Mouse (Mus musculus) neural tube, embryonic 14.5 days (tissue): ENCODE measurements around the gene Tex52. TPM values are rescaled to one million over a fixed set of nuclear protein-coding genes. Genes with fewer than 3 reads are reported as not detected.

Experiments used
- ATAC-seq: fragments of 200-750 bp; cut with Nextera tagmentation; 2 replicates; pipeline ENCODE4 v1.8.0; 2017; ENCODE audit warnings: low read depth, mild to moderate bottlenecking, moderate TSS enrichment, moderate library complexity
- H3K27ac ChIP-seq: fragments of 300-500 bp; sonication (generic); 2 replicates; pipeline ENCODE4 v1.5.1; 2014; ENCODE audit warnings: low read depth, mild to moderate bottlenecking, control low read depth, low read length, moderate library complexity, mixed read lengths
- H3K27me3 ChIP-seq: fragments of 300-500 bp; sonication (generic); 2 replicates; pipeline ENCODE4 v1.6.1; 2014; ENCODE audit warnings: low read length; ENCODE audit not compliant: control insufficient read depth, insufficient read depth
- H3K36me3 ChIP-seq: fragments of 300-500 bp; sonication (generic); 2 replicates; pipeline ENCODE4 v1.6.1; 2014; ENCODE audit warnings: low read length, mixed read lengths; ENCODE audit not compliant: control insufficient read depth, insufficient read depth
- H3K4me1 ChIP-seq: fragments of 300-500 bp; sonication (generic); 2 replicates; pipeline ENCODE4 v1.6.1; 2014; ENCODE audit warnings: low read length; ENCODE audit not compliant: control insufficient read depth, insufficient read depth
- H3K4me2 ChIP-seq: fragments of 300-500 bp; sonication (generic); 2 replicates; pipeline ENCODE4 v1.6.1; 2014; ENCODE audit warnings: mild to moderate bottlenecking, low read depth, low read length, control low read depth
- H3K4me3 ChIP-seq: fragments of 300-500 bp; sonication (generic); 2 replicates; pipeline ENCODE4 v1.5.1; 2014; ENCODE audit warnings: low read depth, low read length, control low read depth, mixed read lengths
- H3K9ac ChIP-seq: fragments of 300-500 bp; sonication (generic); replicated peaks from 2 replicates; pipeline ENCODE4 v1.6.1; 2014; ENCODE audit warnings: low read depth, mild to moderate bottlenecking, control low read depth, low read length, mixed read lengths
- H3K9me3 ChIP-seq: fragments of 300-500 bp; sonication (generic); 2 replicates; pipeline ENCODE4 v1.6.1; 2016; ENCODE audit warnings: low read length; ENCODE audit not compliant: control insufficient read depth
- WGBS: fragments of 180-500 bp; shearing (Covaris S2); extraction: QIAGEN DNeasy Blood & Tissue Kit; methylation state at CpG from one replicate; pipeline ENCODE4 v1.1.7; 2014; 5-methylcytosine and 5-hydroxymethylcytosine counted together
- polyA plus RNA-seq: library from polyadenylated mRNA; unstranded; fragments of >200 nt; fragmentation: Nextera tagmentation; extraction: Ambion mirVana; gene quantifications from 2 replicates; pipeline ENCODE4 v1.2.1, GENCODE M21; 2014

Tex52 gene
- 0.19 and 0.66 TPM in 2 replicates for polyA plus RNA-seq

GRCm38 (mm10) chr6:128375192-128375591 lies at the start of gene Tex52, which contains the start of gene Gm44596:
TSS of gene Tex52 (plus strand) at chr6:128375456.
TSS of gene Gm44596 (plus strand) at chr6:128375503.
- Histone ChIP-seq H3K36me3 (no peaks in the 10 kb centered on the region), H3K4me2 (no peak within 1 kb of the TSS), H3K9ac (no peak within 1 kb of the TSS), H3K27ac (no peak within 1 kb of the TSS), H3K4me1 (no peaks in the 10 kb centered on the region), H3K9me3 (no peaks in the 10 kb centered on the region), H3K27me3 (no peaks in the 10 kb centered on the region), H3K4me3 (no peak within 1 kb of the TSS)
- peak; percentile 63; the same call in 1 of the 2 replicates for ATAC-seq
- 30% methylated on average over 6 of the region's 6 CpGs for WGBS

- 22% methylated on average over 12 of the region's 12 CpGs for WGBS
- ATAC-seq = peak; percentile 75; the same call in 1 of the 2 replicates
- H3K4me2 ChIP-seq = no peak overlapping the region
- no peaks in the 10 kb centered on the region for H3K4me1 ChIP-seq
- H3K9ac ChIP-seq = no peak overlapping the region
- no peaks in the 10 kb centered on the region for H3K27me3 ChIP-seq
- peaks cover 13% of the 10 kb centered on the region for H3K36me3 ChIP-seq
- H3K4me3 ChIP-seq = no peak overlapping the region
- H3K27ac ChIP-seq = peak overlapping the region; percentile 5; the same call in 1 of the 2 replicates
- no peaks in the 10 kb centered on the region for H3K9me3 ChIP-seq
These were observed 40.7 kb upstream of the Tex52 start for GRCm38 (mm10) chr6:128334397-128335124.

- 83% methylated on average over 7 of the region's 7 CpGs for WGBS
- Histone ChIP-seq H3K27me3 (no peaks in the 10 kb centered on the region), H3K4me1 (no peaks in the 10 kb centered on the region), H3K9ac (no peak overlapping the region), H3K4me3 (no peak overlapping the region), H3K4me2 (no peak overlapping the region), H3K9me3 (no peaks in the 10 kb centered on the region), H3K36me3 (peaks cover 8% of the 10 kb centered on the region), H3K27ac (no peak overlapping the region; the same call in 1 of the 2 replicates)
- no peak for ATAC-seq
These were observed 37.8 kb upstream of the Tex52 start for GRCm38 (mm10) chr6:128337467-128337866.

- H3K27me3 ChIP-seq = no peaks in the 10 kb centered on the region
- H3K27ac ChIP-seq = no peak overlapping the region
- H3K36me3 ChIP-seq = 0 out of 2 replicates have a peak, but pooled peaks cover 6% of the 10 kb centered on the region
- H3K9me3 ChIP-seq = no peaks in the 10 kb centered on the region
- H3K4me2 ChIP-seq = no peak overlapping the region
- H3K4me3 ChIP-seq = no peak overlapping the region
- 43% methylated on average over 5 of the region's 5 CpGs for WGBS
- 0 out of 2 replicates have a peak, but pooled peaks have one; percentile 26 for ATAC-seq
- no peak overlapping the region for H3K9ac ChIP-seq
- H3K4me1 ChIP-seq = no peaks in the 10 kb centered on the region
These were observed 36.4 kb upstream of the Tex52 start for GRCm38 (mm10) chr6:128338876-128339275.

GRCm38 (mm10) chr6:128341956-128342723 lies 33.1 kb upstream of the Tex52 start:
- 94% methylated on average over 11 of the region's 11 CpGs for WGBS
- no peak overlapping the region for H3K9ac ChIP-seq
- 0 out of 2 replicates have a peak, but pooled peaks cover 6% of the 10 kb centered on the region for H3K36me3 ChIP-seq
- ATAC-seq = no peak
- no peaks in the 10 kb centered on the region for H3K9me3 ChIP-seq
- H3K4me3 ChIP-seq = no peak overlapping the region
- no peak overlapping the region for H3K4me2 ChIP-seq
- no peaks in the 10 kb centered on the region for H3K27me3 ChIP-seq
- H3K27ac ChIP-seq = no peak overlapping the region
- no peaks in the 10 kb centered on the region for H3K4me1 ChIP-seq

GRCm38 (mm10) chr6:128345623-128346022 lies 29.6 kb upstream of the Tex52 start:
- no peak for ATAC-seq
- H3K4me1 ChIP-seq = 0 out of 2 replicates have a peak, but pooled peaks cover 3% of the 10 kb centered on the region
- no peak overlapping the region for H3K4me2 ChIP-seq
- H3K9ac ChIP-seq = no peak overlapping the region
- 92% methylated on average over 10 of the region's 10 CpGs for WGBS
- no peak overlapping the region for H3K27ac ChIP-seq
- no peaks in the 10 kb centered on the region for H3K9me3 ChIP-seq
- no peaks in the 10 kb centered on the region for H3K27me3 ChIP-seq
- H3K36me3 ChIP-seq = peaks cover 7% of the 10 kb centered on the region; the same call in 1 of the 2 replicates
- no peak overlapping the region for H3K4me3 ChIP-seq

- no peaks in the 10 kb centered on the region for H3K9me3 ChIP-seq
- no peak for ATAC-seq
- H3K36me3 ChIP-seq = peaks cover 10% of the 10 kb centered on the region; the same call in 1 of the 2 replicates
- H3K27me3 ChIP-seq = no peaks in the 10 kb centered on the region
- no peak overlapping the region for H3K27ac ChIP-seq
- H3K4me2 ChIP-seq = no peak overlapping the region
- 86% methylated on average over 6 of the region's 6 CpGs for WGBS
- no peak overlapping the region for H3K4me3 ChIP-seq
- H3K9ac ChIP-seq = no peak overlapping the region
- H3K4me1 ChIP-seq = 0 out of 2 replicates have a peak, but pooled peaks cover 3% of the 10 kb centered on the region
These were observed 28.5 kb upstream of the Tex52 start for GRCm38 (mm10) chr6:128346782-128347181.

GRCm38 (mm10) chr6:128349711-128350110 lies 25.5 kb upstream of the Tex52 start:
- Histone ChIP-seq H3K9ac (no peak overlapping the region), H3K27ac (0 out of 2 replicates have a peak overlapping the region, but pooled peaks have one; percentile 0), H3K4me1 (peaks cover 7% of the 10 kb centered on the region), H3K36me3 (peaks cover 4% of the 10 kb centered on the region; the same call in 1 of the 2 replicates), H3K9me3 (no peaks in the 10 kb centered on the region), H3K4me2 (no peak overlapping the region), H3K4me3 (no peak overlapping the region), H3K27me3 (no peaks in the 10 kb centered on the region)
- 29% methylated on average over 7 of the region's 7 CpGs for WGBS
- peak; percentile 50; the same call in 1 of the 2 replicates for ATAC-seq
